Mouse (Mus musculus) MEL (cell line): Measurements from ENCODE around the gene Tvp23a.

Experiments
- CTCF ChIP-seq, 3 experiments: IDR thresholded peaks in 2 of 3; conservative IDR thresholded peaks in 1 of 3; 2 replicates each; pipeline ENCODE4 v1.5.1; 2011 to 2012; ENCODE audit warnings: low read length in 3 of 3, low read depth in 2 of 3, mild to moderate bottlenecking in 2 of 3, improper control_type of control experiment in 1 of 3, inconsistent platforms in 1 of 3, mixed read lengths in 1 of 3, moderate library complexity in 1 of 3; ENCODE audit not compliant: control insufficient read depth in 1 of 3, insufficient read depth in 1 of 3, poor library complexity in 1 of 3, severe bottlenecking in 1 of 3
- TAL1 ChIP-seq: IDR thresholded peaks from 2 replicates; pipeline ENCODE4 v1.6.1; 2012; ENCODE audit warnings: mild to moderate bottlenecking, inconsistent platforms, low read length, moderate library complexity, mixed read lengths
- ZKSCAN1 ChIP-seq: IDR thresholded peaks from 2 replicates; pipeline ENCODE4 v1.6.1; 2012; ENCODE audit warnings: low read depth, mild to moderate bottlenecking, inconsistent platforms, low read length, improper control_type of control experiment, moderate library complexity

- TF ChIP-seq TAL1 = no peak
- TF ChIP-seq CTCF (IDR thresholded peaks at IDR 0.05 in 2 of 3, conservative IDR thresholded peaks at IDR 0.05 in 1 of 3; ENCODE audit: control insufficient read depth in 1 of 3, insufficient read depth in 1 of 3, low read depth in 2 of 3, low read length in 3 of 3, poor library complexity in 1 of 3, severe bottlenecking in 1 of 3) = no peak
- TF ChIP-seq ZKSCAN1 = no peak
Observed at GRCm38 (mm10) chr16:10441328-10441727, 5.8 kb downstream of the Tvp23a start.
